Mouse (Mus musculus): ENCODE measurements around the gene Arhgef12. TPM values are rescaled to one million over a fixed set of nuclear protein-coding genes. Genes with fewer than 3 reads are reported as not detected.
A peak's percentile ranks its signal among the peaks of the same experiment; 100 is the strongest.

Arhgef12 gene
- polyA plus RNA-seq, 1 experiment from 2014 or later: 6.6 TPM

GRCm38 (mm10) chr9:43003881-43004280 is 103.2 kb downstream of the Arhgef12 start:
- no peak for ATAC-seq (ENCODE audit: low FRiP score, low TSS enrichment)
- TF ChIP-seq CTCF (IDR thresholded peaks at IDR 0.05; ENCODE audit: low read depth): no peak
- TF ChIP-seq EP300 (optimal IDR thresholded peaks at IDR 0.05): no peak

GRCm38 (mm10) chr9:43003017-43003416 is 104.0 kb downstream of the Arhgef12 start:
- no peak for ATAC-seq (ENCODE audit: low FRiP score, low TSS enrichment)
- H3K36me3 ChIP-seq (ENCODE audit: control insufficient read depth, insufficient read depth, low read length): peaks cover 18% of the 10 kb centered on the region
- H3K4me2 ChIP-seq (replicated peaks; ENCODE audit: low read depth): no peak overlapping the region
- no peaks in the 10 kb centered on the region for H3K9me3 ChIP-seq (ENCODE audit: control insufficient read depth, low read length)
- no peaks in the 10 kb centered on the region for H3K4me1 ChIP-seq (replicated peaks; ENCODE audit: control insufficient read depth, insufficient read depth)
- no peak overlapping the region for H3K27ac ChIP-seq (replicated peaks)
- H3K4me3 ChIP-seq (ENCODE audit: low read depth, low read length): no peak overlapping the region
- DNase-seq (ENCODE audit: low spot score): no peak
- H3K27me3 ChIP-seq (ENCODE audit: control insufficient read depth, insufficient read depth, low read length): no peaks in the 10 kb centered on the region
- 74% methylated on average over 4 of the region's 4 CpGs for WGBS
- no peak for TF ChIP-seq CTCF (IDR thresholded peaks at IDR 0.05; ENCODE audit: low read depth)
- no peak for TF ChIP-seq EP300 (optimal IDR thresholded peaks at IDR 0.05)
- H3K9ac ChIP-seq (ENCODE audit: low read length): no peak overlapping the region

More at GRCm38 (mm10) chr9:43003881-43004280, 103.2 kb downstream of the Arhgef12 start:
- WGBS: 75% methylated on average over 5 of the region's 5 CpGs
- DNase-seq (ENCODE audit: low spot score): no peak
- Histone ChIP-seq H3K9ac (ENCODE audit: low read length) (no peak overlapping the region), H3K27ac (replicated peaks) (no peak overlapping the region), H3K4me2 (replicated peaks; ENCODE audit: low read depth) (no peak overlapping the region), H3K27me3 (ENCODE audit: control insufficient read depth, insufficient read depth, low read length) (no peaks in the 10 kb centered on the region), H3K9me3 (ENCODE audit: control insufficient read depth, low read length) (no peaks in the 10 kb centered on the region), H3K4me1 (replicated peaks; ENCODE audit: control insufficient read depth, insufficient read depth) (no peaks in the 10 kb centered on the region), H3K4me3 (ENCODE audit: low read depth, low read length) (no peak overlapping the region), H3K36me3 (ENCODE audit: control insufficient read depth, insufficient read depth, low read length) (peaks cover 10% of the 10 kb centered on the region)

- no peak for TF ChIP-seq EP300 (optimal IDR thresholded peaks at IDR 0.05)
- no peak for TF ChIP-seq CTCF (IDR thresholded peaks at IDR 0.05; ENCODE audit: low read depth)
- Histone ChIP-seq H3K4me3 (ENCODE audit: low read depth, low read length) (no peak overlapping the region), H3K9ac (ENCODE audit: low read length) (no peak overlapping the region), H3K27me3 (ENCODE audit: control insufficient read depth, insufficient read depth, low read length) (no peaks in the 10 kb centered on the region), H3K36me3 (ENCODE audit: control insufficient read depth, insufficient read depth, low read length) (peaks cover 24% of the 10 kb centered on the region), H3K27ac (replicated peaks) (no peak overlapping the region), H3K4me2 (replicated peaks; ENCODE audit: low read depth) (no peak overlapping the region), H3K9me3 (ENCODE audit: control insufficient read depth, low read length) (no peaks in the 10 kb centered on the region), H3K4me1 (replicated peaks; ENCODE audit: control insufficient read depth, insufficient read depth) (no peaks in the 10 kb centered on the region)
- peak; percentile 80; the same call in 1 of the 2 replicates for ATAC-seq (ENCODE audit: low FRiP score, low TSS enrichment)
- 66% methylated on average over 11 of the region's 11 CpGs for WGBS
- peak; percentile 34 for DNase-seq (ENCODE audit: low spot score)
These were observed 106.3 kb downstream of the Arhgef12 start for GRCm38 (mm10) chr9:43000595-43001250.

- no peak overlapping the region for H3K4me2 ChIP-seq (replicated peaks; ENCODE audit: low read depth)
- peak; percentile 80 for TF ChIP-seq CTCF (IDR thresholded peaks at IDR 0.05; ENCODE audit: low read depth)
- TF ChIP-seq EP300 (optimal IDR thresholded peaks at IDR 0.05): no peak
These were observed 107.0 kb downstream of the Arhgef12 start for GRCm38 (mm10) chr9:43000070-43000469.

GRCm38 (mm10) chr9:42997526-42997925 is 109.5 kb downstream of the Arhgef12 start:
- no peak for DNase-seq (ENCODE audit: low spot score)
- Histone ChIP-seq H3K27me3 (ENCODE audit: control insufficient read depth, insufficient read depth, low read length) (no peaks in the 10 kb centered on the region), H3K9me3 (ENCODE audit: control insufficient read depth, low read length) (no peaks in the 10 kb centered on the region), H3K4me1 (replicated peaks; ENCODE audit: control insufficient read depth, insufficient read depth) (no peaks in the 10 kb centered on the region), H3K27ac (replicated peaks) (no peak overlapping the region), H3K4me2 (replicated peaks; ENCODE audit: low read depth) (no peak overlapping the region), H3K36me3 (ENCODE audit: control insufficient read depth, insufficient read depth, low read length) (peaks cover 23% of the 10 kb centered on the region), H3K9ac (ENCODE audit: low read length) (no peak overlapping the region), H3K4me3 (ENCODE audit: low read depth, low read length) (no peak overlapping the region)
- no peak for TF ChIP-seq CTCF (IDR thresholded peaks at IDR 0.05; ENCODE audit: low read depth)
- TF ChIP-seq EP300 (optimal IDR thresholded peaks at IDR 0.05): no peak
- ATAC-seq (ENCODE audit: low FRiP score, low TSS enrichment): no peak
- 89% methylated on average over 6 of the region's 6 CpGs for WGBS

More at GRCm38 (mm10) chr9:43000070-43000469, 107.0 kb downstream of the Arhgef12 start:
- Histone ChIP-seq H3K9me3 (ENCODE audit: control insufficient read depth, low read length) (no peaks in the 10 kb centered on the region), H3K36me3 (ENCODE audit: control insufficient read depth, insufficient read depth, low read length) (peaks cover 24% of the 10 kb centered on the region), H3K4me1 (replicated peaks; ENCODE audit: control insufficient read depth, insufficient read depth) (no peaks in the 10 kb centered on the region), H3K9ac (ENCODE audit: low read length) (no peak overlapping the region), H3K27ac (replicated peaks) (no peak overlapping the region), H3K27me3 (ENCODE audit: control insufficient read depth, insufficient read depth, low read length) (no peaks in the 10 kb centered on the region), H3K4me3 (ENCODE audit: low read depth, low read length) (no peak overlapping the region)
- WGBS: 88% methylated on average over 1 of the region's 1 CpGs
- no peak for DNase-seq (ENCODE audit: low spot score)
- ATAC-seq (ENCODE audit: low FRiP score, low TSS enrichment): no peak

GRCm38 (mm10) chr9:42995298-42995697 is 111.7 kb downstream of the Arhgef12 start:
- no peak overlapping the region for H3K9ac ChIP-seq (ENCODE audit: low read length)
- H3K27me3 ChIP-seq (ENCODE audit: control insufficient read depth, insufficient read depth, low read length): no peaks in the 10 kb centered on the region
- H3K4me1 ChIP-seq (replicated peaks; ENCODE audit: control insufficient read depth, insufficient read depth): no peaks in the 10 kb centered on the region
- WGBS: 88% methylated on average over 11 of the region's 11 CpGs
- ATAC-seq (ENCODE audit: low FRiP score, low TSS enrichment) (no peak), DNase-seq (ENCODE audit: low spot score) (no peak)
- peaks cover 31% of the 10 kb centered on the region for H3K36me3 ChIP-seq (ENCODE audit: control insufficient read depth, insufficient read depth, low read length)
- H3K4me3 ChIP-seq (ENCODE audit: low read depth, low read length): no peak overlapping the region
- TF ChIP-seq CTCF (IDR thresholded peaks at IDR 0.05; ENCODE audit: low read depth): no peak
- H3K27ac ChIP-seq (replicated peaks): no peak overlapping the region
- H3K9me3 ChIP-seq (ENCODE audit: control insufficient read depth, low read length): no peaks in the 10 kb centered on the region
- H3K4me2 ChIP-seq (replicated peaks; ENCODE audit: low read depth): no peak overlapping the region
